Mouse (Mus musculus): Measurements from ENCODE around the gene Camk2b. TPM values are rescaled to one million over a fixed set of nuclear protein-coding genes. Genes with fewer than 3 reads are reported as not detected.

The Camk2b gene
- polyA plus RNA-seq (2014; fragmentation: Illumina TruSeq; extraction: RNeasy Lipid Tissue Mini Kit (QIAGEN cat#74804); ENCODE audit: low read depth, low replicate concordance) = 0.45 TPM

DNA sequence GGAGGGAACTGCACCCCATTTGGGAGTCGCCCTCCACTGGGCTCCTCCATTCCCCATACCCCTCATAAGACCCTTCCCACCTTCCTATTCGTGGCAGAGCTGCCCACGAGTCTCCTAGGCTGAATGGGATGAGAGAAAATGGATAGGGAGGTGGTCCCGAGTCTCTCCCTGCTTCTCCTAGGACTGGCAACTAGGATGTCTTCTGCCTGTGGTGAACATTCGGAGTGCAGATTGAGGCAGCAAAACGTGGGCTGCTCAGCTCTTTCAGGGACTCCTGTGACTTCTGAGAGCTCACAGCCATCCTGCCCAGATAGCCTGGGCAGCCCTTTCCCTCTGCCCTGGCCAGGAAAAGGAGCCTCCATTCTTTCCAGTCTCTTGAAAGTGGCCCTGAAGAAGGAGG lies at the start of gene Camk2b:
Gene Camk2b (minus strand): TSS at position 187 of the 400 bp plus-strand sequence.

DNA sequence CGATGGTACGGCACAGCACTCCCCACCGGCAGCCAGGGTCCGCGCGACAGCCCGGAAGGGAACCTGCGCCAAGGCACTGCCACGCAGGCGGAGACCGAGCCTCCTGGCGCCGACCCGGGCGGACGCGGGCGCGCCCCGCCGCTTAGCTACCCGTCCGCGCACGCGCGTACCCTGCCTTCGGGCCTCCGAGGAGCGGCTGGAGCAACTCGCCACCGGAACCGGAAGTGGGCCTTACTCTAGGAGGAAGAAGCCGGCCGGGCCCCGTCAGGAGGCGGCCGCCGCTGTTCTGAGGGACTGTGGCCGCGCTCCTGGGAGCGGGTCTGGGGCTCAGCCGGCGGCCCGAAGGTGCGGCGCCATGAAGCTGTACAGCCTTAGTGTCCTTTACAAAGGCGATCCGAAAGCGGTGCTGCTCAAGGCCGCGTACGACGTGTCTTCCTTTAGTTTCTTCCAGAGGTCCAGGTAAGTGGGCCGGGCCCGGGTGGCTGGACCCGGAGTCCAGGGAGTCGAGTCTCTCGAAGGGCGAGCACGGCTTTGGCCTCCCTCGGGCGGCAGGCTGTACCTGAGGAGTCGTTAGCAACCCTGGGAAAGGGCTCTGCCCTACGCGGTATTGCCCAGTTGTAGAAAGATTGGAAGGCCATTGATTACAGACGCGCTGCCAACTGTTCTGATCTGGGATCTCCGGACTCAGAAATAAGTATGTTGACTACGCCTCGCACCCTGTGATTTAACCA lies 110.5 kb downstream of the Camk2b start, which contains the start of gene Ykt6:
Gene Ykt6 (plus strand): TSS at position 148 of the 731 bp plus-strand sequence.

DNA sequence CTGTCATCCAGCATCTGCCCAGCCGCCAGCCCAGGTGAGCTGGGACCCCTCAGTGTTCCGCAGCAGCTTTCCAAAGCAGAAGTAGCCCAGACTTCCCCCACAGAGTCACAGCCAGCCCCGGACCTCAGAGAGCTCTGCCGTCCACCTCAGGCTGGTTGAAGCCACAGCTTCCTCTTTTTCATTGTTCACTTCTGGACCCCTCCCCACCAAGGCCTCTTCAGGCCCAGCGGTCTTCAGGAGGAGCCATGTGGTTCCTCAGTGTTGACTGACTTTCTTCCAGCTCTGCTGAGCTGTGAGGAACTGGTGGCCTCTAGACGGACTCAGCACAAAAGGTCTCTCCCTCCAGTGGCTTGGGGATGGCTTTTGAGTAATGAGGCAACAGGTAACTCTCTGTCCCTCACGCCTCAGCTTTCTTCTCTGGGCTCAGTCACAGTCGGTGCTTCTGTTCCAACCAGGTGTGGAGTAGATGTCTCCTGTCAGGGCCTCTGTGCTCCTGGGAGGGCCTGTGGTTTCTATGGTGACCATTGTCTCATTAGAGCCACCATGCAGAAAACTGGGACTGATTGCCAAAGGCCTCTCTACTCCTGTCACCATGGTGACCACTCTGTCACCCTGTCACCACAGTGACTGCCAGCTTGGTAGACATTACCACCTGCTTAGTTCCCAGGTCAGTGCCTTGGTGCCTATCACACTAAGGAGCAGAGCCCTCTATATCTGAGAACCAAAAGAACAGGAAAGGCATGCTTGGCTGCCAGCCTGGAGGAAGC lies 116.4 kb downstream of the Camk2b start, which contains the start of gene Gck:
Gene Gck (minus strand): TSS at position 496 of the 767 bp plus-strand sequence.

Other genes with a start within 250 kb of the Camk2b start
- gene Polm, start 228.3 kb downstream of the Camk2b start, polyA plus RNA-seq (2014; fragmentation: Illumina TruSeq; extraction: RNeasy Lipid Tissue Mini Kit (QIAGEN cat#74804); ENCODE audit: low read depth, low replicate concordance) = 0.11 TPM
- gene Aebp1, start 204.4 kb downstream of the Camk2b start, polyA plus RNA-seq (2014; fragmentation: Illumina TruSeq; extraction: RNeasy Lipid Tissue Mini Kit (QIAGEN cat#74804); ENCODE audit: low read depth, low replicate concordance) = 0.69 TPM
- 0.45 TPM for gene Pold2, start 188.1 kb downstream of the Camk2b start, polyA plus RNA-seq (2014; fragmentation: Illumina TruSeq; extraction: RNeasy Lipid Tissue Mini Kit (QIAGEN cat#74804); ENCODE audit: low read depth, low replicate concordance)
- not detected for gene Myl7, start 167.6 kb downstream of the Camk2b start, polyA plus RNA-seq (2014; fragmentation: Illumina TruSeq; extraction: RNeasy Lipid Tissue Mini Kit (QIAGEN cat#74804); ENCODE audit: low read depth, low replicate concordance)
- 0.24 TPM for gene Gck, start 116.3 kb downstream of the Camk2b start, polyA plus RNA-seq (2014; fragmentation: Illumina TruSeq; extraction: RNeasy Lipid Tissue Mini Kit (QIAGEN cat#74804); ENCODE audit: low read depth, low replicate concordance)
- 27.7 TPM for gene Ykt6, start 110.7 kb downstream of the Camk2b start, polyA plus RNA-seq (2014; fragmentation: Illumina TruSeq; extraction: RNeasy Lipid Tissue Mini Kit (QIAGEN cat#74804); ENCODE audit: low read depth, low replicate concordance)
- 0.67 TPM for gene A730071L15Rik, start 133.7 kb upstream of the Camk2b start, polyA plus RNA-seq (2014; fragmentation: Illumina TruSeq; extraction: RNeasy Lipid Tissue Mini Kit (QIAGEN cat#74804); ENCODE audit: low read depth, low replicate concordance)
- 11.7 TPM for gene Nudcd3, start 134.1 kb upstream of the Camk2b start, polyA plus RNA-seq (2014; fragmentation: Illumina TruSeq; extraction: RNeasy Lipid Tissue Mini Kit (QIAGEN cat#74804); ENCODE audit: low read depth, low replicate concordance)
- 0.06 TPM for gene Npc1l1, start 163.8 kb upstream of the Camk2b start, polyA plus RNA-seq (2014; fragmentation: Illumina TruSeq; extraction: RNeasy Lipid Tissue Mini Kit (QIAGEN cat#74804); ENCODE audit: low read depth, low replicate concordance)
- 11.2 TPM for gene Ddx56, start 201.4 kb upstream of the Camk2b start, polyA plus RNA-seq (2014; fragmentation: Illumina TruSeq; extraction: RNeasy Lipid Tissue Mini Kit (QIAGEN cat#74804); ENCODE audit: low read depth, low replicate concordance)
- gene Tmed4, start 208.5 kb upstream of the Camk2b start, polyA plus RNA-seq (2014; fragmentation: Illumina TruSeq; extraction: RNeasy Lipid Tissue Mini Kit (QIAGEN cat#74804); ENCODE audit: low read depth, low replicate concordance) = 35.4 TPM
- 56.3 TPM for gene Ogdh, start 225.3 kb upstream of the Camk2b start, polyA plus RNA-seq (2014; fragmentation: Illumina TruSeq; extraction: RNeasy Lipid Tissue Mini Kit (QIAGEN cat#74804); ENCODE audit: low read depth, low replicate concordance)